Mouse (Mus musculus): ENCODE data around the gene Ddx39. TPM values are rescaled to one million over a fixed set of nuclear protein-coding genes. Genes with fewer than 3 reads are reported as not detected.

The Ddx39 gene
- total RNA-seq (2021) = 10 to 100 TPM; 17.5 to 20.5 TPM
- long read RNA-seq, experiment 1, transcript Ddx39-201 (11 exons, 1,656 nt) = major isoform, 10 of 15 reads
- long read RNA-seq, experiment 1, partial matches to known transcripts = 1 of 15 reads
- long read RNA-seq, experiment 1, other reads (novel, unspliced or antisense) = 3 of 15 reads
- long read RNA-seq, experiment 2, transcript Ddx39-203 (11 exons, 1,927 nt) = minor isoform, 7 of 41 reads
- long read RNA-seq, experiment 2, transcript Ddx39-201 (11 exons, 1,656 nt) = major isoform, 25 of 41 reads
- long read RNA-seq, experiment 2, partial matches to known transcripts = 1 of 41 reads
- long read RNA-seq, experiment 2, other reads (novel, unspliced or antisense) = 7 of 41 reads

- peak; percentile 88 to 90 for DNase-seq (ENCODE audit: low spot score in 2 of 2)
These were observed at the start of gene Ddx39 for GRCm38 (mm10) chr8:83715031-83715690. Gene Ddx39 (plus strand): TSS chr8:83715177.

GRCm38 (mm10) chr8:83665969-83666865, 48.8 kb upstream of the Ddx39 start, which contains the start of gene Ptger1:
Gene Ptger1 (plus strand): TSS chr8:83666678.
- peak in 1 of 2 experiments; percentile 51 for DNase-seq (ENCODE audit: low spot score in 2 of 2)

GRCm38 (mm10) chr8:83666866-83667234, 48.1 kb upstream of the Ddx39 start:
- no peak for DNase-seq (ENCODE audit: low spot score in 2 of 2)

- DNase-seq (ENCODE audit: low spot score in 2 of 2) = no peak
These were observed 47.5 kb upstream of the Ddx39 start for GRCm38 (mm10) chr8:83667526-83667925.

GRCm38 (mm10) chr8:83668010-83668916, 46.7 kb upstream of the Ddx39 start:
- DNase-seq (ENCODE audit: low spot score in 2 of 2) = peak in 1 of 2 experiments; percentile 52

GRCm38 (mm10) chr8:83669013-83669412, 46.0 kb upstream of the Ddx39 start:
- DNase-seq (ENCODE audit: low spot score in 2 of 2) = no peak

- peak in 1 of 2 experiments; percentile 1 for DNase-seq (ENCODE audit: low spot score in 2 of 2)
These were observed 42.0 kb upstream of the Ddx39 start for GRCm38 (mm10) chr8:83672936-83673335.

GRCm38 (mm10) chr8:83674497-83674896, 40.5 kb upstream of the Ddx39 start:
- no peak for DNase-seq (ENCODE audit: low spot score in 2 of 2)

GRCm38 (mm10) chr8:83679866-83680265, 35.1 kb upstream of the Ddx39 start:
- DNase-seq (ENCODE audit: low spot score in 2 of 2) = no peak

- DNase-seq (ENCODE audit: low spot score in 2 of 2) = no peak
These were observed 34.4 kb upstream of the Ddx39 start for GRCm38 (mm10) chr8:83680603-83681002.

- no peak for DNase-seq (ENCODE audit: low spot score in 2 of 2)
These were observed 33.9 kb upstream of the Ddx39 start for GRCm38 (mm10) chr8:83681099-83681498.

- DNase-seq (ENCODE audit: low spot score in 2 of 2) = no peak
These were observed 30.5 kb upstream of the Ddx39 start for GRCm38 (mm10) chr8:83684517-83684916.

GRCm38 (mm10) chr8:83689264-83689663, 25.7 kb upstream of the Ddx39 start:
- no peak for DNase-seq (ENCODE audit: low spot score in 2 of 2)

- DNase-seq (ENCODE audit: low spot score in 2 of 2) = no peak
These were observed 21.3 kb upstream of the Ddx39 start for GRCm38 (mm10) chr8:83693609-83694236.

- no peak for DNase-seq (ENCODE audit: low spot score in 2 of 2)
These were observed 20.4 kb upstream of the Ddx39 start for GRCm38 (mm10) chr8:83694369-83695160.

- no peak for DNase-seq (ENCODE audit: low spot score in 2 of 2)
These were observed 19.4 kb upstream of the Ddx39 start for GRCm38 (mm10) chr8:83695351-83696106.

GRCm38 (mm10) chr8:83697374-83698220, 17.4 kb upstream of the Ddx39 start:
- peak; percentile 50 to 61 for DNase-seq (ENCODE audit: low spot score in 2 of 2)
